Mouse (Mus musculus): ENCODE data around the gene Scp2d1. TPM values are rescaled to one million over a fixed set of nuclear protein-coding genes. Genes with fewer than 3 reads are reported as not detected.
"Not testable (repeated sequence)": the region's sequence is repeated elsewhere in the genome, so short reads cannot be mapped to it uniquely, and the experiment has no call there.

The Scp2d1 gene
- total RNA-seq (2021), result not detected
- long read RNA-seq, experiment 1, result 0 reads
- long read RNA-seq, experiment 2, result 0 reads

DNA sequence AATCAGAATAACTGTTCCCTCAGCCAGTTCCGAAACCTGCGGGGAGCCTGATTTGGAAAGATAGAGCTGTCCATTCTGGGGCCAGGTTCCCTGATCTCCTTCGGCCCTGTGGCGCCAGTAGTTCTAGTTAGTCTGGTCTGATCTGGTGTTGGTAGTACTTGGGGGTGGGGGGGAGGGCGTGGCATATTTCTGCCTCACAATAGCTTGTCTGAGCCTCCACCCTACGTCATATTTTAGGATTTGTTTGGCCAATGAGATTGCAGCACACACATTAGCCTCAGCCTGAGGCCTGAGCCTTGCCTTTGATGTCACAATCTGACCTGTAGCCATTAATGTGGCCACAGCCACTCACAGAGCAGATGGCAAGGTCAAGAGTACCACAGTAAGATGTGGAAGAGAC is at the start of gene Scp2d1:
Gene Scp2d1 (plus strand): TSS at position 301 of the 400 bp plus-strand sequence.
- DNase-seq, result not testable (repeated sequence)

DNA sequence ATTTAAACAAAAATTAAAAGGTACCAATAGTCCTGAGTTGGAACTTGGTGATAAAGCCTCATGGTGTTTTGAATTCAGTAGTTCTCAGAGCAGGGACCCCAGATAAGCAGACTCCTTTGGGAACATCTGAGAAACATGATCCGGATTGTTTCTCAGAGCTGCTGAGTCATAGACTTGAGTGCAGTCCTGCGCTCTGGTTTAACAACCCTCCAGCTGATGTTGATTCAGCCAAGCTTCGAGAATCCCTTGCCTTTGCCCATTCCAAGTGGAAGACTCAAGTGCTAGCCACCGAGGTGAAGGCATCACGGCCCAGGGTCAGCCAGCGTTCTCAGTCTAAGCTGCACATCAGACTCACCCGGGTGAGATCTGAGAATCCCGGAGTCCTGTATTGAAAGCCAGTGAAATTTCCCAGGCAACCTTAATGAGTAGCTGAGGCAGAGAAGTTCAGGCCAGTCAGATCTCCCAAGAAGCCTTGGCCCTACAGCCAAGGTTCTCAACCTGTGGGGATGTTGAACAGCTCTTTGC is 48.8 kb upstream of the Scp2d1 start:
- no peak for DNase-seq

DNA sequence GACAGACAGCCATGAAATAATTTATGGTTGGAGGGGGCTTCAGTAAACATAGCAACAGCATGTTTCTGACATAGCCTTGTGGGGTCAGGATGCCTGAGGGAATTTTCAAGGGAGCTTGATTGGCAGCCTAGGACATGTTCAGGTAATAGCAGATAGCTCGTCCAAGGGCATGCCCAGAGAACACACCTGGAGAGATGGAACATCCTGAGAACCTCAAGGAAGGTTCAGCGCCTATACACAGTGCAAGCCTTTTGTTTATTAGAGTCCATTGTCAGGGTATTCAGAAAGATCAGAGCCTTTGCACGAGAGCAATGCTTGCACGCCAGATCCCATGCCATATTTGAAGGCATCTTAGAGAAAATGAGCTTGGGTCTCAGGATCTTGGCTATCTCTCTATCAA is 47.8 kb upstream of the Scp2d1 start:
- DNase-seq, result no peak

DNA sequence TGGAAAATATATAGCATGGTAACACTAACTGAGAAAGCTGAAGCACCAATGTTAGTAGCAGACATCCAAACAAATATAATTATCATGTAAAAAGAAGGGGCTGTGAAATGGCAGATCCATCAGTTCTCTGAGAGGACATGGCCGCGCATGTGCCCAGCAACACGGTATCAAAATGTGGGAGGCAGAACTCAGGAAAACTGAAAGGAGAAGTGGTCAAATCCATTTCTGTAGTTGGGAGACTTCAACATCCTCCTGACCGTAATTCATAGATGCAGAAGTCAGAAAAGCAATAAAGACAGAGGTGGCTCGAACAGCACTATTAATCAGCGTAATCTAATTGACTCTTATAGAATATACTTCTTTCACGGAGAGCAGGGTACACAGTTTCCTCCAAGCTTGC is 44.2 kb upstream of the Scp2d1 start:
- no peak for DNase-seq

DNA sequence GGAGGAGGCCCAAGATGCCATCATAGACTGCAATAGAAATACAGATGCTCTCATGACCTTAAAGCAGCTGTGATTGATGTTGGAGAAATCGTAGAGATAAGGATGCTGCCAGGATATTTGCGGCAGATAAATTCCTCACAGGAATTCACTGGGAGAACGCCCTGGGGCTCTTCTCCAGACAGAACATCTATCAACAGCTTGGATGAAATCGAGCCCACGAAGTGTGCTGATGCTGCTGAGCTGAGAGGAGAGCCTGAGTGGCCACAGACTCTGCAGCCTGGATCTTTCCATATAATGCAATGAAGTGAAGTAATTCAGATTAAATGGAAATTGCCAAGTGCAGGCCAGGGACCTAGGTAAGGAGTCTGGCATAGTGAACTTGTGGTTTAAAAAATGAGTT is 42.7 kb upstream of the Scp2d1 start:
- peak; percentile 5 to 6 for DNase-seq

DNA sequence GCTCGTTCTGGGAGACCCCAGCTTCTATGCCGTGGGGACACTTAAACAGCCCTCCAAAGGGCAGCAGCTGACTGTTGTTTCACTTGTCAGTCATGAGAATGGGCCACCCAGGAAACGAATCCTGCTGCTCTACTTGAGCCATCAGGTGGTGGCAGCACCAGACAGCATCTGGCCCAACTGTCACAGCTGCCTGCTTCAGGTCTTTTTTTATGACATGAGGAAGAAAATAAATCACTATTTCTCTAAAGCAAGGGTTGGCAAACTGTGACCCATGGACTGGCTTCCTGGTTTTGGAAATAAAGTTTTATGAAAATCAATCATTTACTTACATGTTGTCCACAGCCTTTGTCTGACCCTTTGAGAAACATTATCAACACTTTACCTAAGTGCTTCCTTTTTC is 41.6 kb upstream of the Scp2d1 start:
- DNase-seq, result no peak

DNA sequence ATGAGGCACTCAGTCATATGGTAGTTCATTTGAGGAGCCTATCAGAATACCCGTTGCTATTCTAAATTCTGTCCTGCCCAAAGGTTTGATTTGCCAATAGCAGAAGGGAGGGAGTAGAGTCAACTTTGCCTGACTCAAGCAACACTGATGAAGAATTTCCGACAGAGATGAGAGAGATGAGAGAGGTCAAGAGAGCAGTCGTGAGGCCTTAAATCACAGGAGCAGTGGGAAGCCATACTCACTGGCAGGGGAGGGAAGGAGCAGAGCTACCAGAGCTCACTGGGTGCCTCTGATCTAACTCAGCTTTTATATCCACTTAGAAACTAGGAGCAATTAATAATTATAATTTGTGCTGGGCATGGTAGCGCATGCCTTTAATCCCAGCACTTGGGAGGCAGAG is 41.0 kb upstream of the Scp2d1 start:
- DNase-seq, result no peak

DNA sequence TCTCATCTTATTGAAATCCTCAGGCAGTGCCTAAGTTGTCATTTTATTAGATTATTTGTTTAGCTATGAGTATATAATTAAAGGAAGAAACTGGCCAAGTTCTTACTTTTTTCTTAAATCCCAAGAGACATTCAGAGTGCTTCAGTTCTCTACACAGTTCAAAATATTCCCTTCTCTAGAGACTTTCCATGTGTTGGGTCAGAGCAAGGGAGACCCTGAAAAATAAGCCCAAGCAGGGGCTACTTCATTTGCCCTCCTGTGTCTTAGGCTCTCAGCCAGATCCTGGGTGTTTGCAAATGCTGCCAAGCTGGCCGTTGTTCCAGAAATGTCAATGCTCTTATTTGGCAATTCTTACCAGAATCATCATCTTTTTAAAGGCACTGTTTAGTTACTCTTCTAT is 40.3 kb upstream of the Scp2d1 start:
- DNase-seq, result no peak

DNA sequence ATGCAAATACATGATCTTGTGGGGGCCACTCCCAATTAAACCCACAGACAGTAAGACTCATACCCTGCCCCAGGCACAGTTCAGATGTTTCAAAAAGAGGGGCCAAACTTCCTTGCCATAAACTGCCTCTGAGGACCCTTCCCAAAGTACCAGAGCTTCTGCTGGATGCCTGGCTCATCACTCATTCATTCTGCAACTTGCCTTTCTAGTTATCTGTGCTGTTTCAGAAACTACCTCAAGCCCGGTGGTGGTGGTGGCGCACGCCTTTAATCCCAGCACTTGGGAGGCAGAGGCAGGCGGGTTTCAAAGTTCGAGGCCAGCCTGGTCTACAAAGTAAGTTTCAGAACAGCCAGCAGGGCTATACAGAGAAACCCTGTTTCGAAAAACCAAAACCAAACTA is 39.6 kb upstream of the Scp2d1 start:
- DNase-seq, result no peak

DNA sequence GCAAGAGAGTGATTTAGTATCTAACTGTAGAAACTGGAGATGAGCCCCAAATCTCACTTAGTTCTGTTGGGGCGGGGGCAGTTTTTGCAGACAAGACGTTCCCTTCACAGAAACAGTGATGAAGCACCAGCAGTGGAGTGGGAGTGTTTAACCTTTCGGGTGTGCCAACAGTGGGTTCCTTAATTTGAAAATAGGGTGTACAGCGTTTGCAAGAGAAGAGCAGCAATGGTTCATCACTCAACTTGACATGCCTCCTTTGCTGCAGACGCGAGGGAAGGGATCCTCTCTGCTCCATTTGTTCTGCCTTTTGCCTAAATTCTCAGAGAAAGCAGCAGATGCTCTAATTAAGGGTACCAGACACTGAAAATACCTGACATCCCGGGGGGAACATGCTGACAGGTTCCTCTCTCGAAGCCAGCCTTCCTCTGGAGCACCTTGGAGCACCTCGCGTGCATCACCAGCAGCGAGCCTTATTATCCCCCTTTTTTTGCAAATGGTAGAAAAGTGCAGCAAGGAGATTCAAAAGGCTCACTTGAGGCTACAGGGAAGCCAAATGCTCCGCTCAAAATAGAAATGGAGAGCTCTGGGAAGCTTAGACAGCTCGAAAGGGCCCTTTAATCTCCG is 31.7 kb upstream of the Scp2d1 start:
- DNase-seq, result no peak

DNA sequence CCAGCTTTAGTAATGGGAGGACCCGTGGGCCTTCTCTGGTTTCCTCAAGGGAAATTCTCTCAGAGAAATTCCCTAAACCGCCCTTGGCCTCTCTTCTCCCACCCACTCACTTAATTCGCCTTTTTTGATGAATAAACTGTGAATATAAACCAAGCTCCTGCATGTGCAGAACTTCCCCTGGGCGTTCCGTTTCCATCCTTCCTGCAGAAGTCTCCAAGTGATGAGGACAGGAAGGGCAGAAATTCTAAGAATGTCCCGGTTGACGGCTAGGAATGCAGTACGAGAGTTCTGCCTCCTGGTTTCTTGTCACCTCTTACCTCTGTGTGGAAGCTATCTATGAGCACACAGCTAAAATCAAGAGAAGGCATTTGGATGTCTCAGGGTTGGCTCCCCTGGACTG is 25.9 kb upstream of the Scp2d1 start:
- peak in 1 of 2 experiments; percentile 2 for DNase-seq

DNA sequence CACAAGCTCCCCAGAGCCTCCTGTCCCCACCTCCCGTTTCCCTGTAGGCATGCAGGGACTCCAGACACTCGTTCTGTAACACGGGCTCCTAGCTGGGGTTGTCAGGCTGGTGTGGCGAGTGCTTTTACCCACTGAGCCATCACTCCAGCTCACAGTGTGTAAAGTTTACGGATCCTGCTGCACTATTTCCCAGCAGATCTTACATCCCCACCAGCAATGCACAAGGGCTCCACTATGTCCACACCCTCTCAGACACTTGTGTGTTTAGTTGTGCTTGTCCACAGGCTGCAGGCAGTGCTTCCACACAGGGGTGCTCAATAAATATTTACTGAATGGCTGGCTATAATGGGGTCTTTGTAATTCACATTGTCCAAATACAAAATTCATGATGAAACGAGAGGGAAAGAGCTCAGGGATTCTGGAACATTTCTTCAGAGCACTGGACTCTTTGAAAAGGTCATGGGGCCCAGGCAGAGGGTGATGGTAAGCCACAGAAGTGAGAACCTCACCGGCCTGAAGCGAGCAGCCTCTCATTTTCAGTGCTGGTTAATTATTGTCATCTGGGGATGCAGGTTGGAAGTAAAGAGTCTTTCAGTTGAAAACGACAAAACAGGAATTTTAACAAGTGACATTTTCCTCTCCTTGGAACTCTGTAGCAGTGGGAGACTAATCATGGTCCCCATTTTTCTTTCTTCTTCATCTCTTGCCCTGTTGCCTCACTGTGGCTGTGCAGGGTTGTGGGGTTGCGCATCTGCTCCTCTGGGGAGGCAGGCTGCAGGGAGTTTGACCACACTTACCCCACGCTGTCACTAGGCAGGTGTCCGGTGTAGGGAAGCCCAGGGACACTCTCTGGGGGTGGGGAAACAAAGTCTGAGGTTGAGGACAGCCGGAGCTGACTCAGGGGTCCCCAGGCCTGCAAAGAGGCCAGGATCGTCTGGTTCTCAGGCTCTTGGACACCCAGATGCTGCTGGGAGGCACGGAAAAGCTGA is 15.4 kb upstream of the Scp2d1 start:
- DNase-seq, result no peak

DNA sequence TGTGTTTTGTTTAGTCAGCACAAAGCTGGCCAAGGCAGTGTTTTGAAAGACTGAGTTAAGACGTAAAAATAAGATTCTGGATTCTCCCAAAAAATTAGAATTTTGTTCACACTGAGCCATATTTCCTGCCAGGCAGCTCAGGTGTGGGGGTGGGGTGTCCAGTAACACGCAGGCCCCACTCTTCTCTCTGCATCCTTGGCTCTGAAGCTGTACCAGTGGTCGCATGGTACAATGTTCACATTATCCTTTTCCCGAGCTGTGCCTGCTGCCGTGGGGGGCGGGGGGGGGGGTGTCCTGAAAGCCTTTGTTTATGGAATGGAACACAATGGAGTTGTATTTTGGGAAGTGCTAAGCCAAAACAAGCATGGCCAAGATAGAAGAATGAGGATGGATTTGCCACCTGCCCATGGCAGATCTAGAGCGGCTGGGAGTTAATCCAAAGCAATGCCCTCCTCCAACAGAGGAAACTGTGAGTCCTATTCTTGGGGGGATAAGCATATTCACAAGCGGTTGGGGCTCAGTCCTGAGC is 5.1 kb downstream of the Scp2d1 start:
- DNase-seq, result no peak

DNA sequence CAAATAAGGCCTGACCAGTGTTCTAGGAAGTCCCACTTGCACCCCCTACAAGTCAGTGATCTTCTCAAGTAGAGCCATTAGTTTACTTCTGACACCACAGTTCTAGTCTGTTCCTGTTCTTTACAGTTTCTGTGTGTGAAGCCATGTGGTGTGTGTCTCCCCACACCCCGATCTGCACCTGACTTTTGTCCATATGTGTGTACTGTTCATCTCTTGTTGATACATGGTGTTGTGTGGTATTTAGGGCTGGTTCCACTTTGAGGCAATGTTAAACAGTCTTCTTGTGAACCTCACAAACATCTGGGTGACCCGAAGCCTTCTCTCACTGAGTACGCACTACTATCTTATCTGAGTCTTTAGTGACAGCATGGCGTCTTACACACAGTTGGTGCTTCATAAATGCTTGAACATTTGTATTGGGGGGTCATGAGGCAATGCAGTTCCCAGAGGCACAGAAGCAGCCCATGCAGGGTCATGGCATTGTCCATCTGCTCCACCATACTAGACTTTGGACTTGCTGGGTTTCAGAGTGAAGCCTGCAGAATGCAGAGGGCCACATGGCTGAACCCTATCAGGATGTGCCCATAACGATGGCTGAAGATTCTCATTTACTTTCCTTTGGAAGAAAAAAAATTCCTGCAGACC is 13.3 kb downstream of the Scp2d1 start:
- no peak for DNase-seq

DNA sequence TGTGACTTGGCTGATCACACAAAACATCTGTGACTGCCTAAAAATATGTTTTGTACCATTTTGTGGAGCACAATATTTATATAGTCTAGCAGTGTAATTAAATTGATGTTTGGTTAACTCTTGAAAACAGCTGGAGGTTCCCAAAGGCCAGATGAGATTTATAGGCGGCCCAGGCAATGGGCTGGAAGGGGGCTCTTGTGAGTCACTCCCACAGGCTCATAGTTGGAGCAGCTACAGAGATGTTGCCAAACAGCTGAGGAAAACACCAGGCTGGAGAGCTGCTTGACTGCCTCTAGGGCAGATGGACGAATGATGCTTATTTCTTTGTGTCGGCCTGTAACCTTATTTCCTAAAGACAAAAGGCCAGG is 13.8 kb downstream of the Scp2d1 start:
- no peak for DNase-seq

DNA sequence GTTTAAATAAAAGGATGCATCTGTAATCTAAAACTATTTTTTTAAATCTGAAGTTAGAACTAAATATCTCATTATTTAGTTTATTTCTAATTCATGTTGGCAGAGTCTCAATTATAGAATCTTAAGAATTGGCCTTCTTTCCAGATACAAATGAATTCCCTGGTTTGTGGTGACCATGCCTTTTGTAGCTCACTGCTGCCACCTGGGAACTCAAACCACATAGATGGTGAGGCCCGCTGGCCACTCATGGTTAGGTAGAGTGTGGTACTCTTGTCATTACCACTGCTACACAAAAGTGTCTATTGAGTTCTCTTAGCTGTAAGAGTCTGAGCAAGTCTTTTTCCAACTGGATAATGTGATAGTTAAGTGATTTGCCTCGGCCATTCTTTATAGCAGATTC is 45.4 kb downstream of the Scp2d1 start:
- peak; percentile 48 for DNase-seq

Other genes starting within 250 kb of the Scp2d1 start
- gene Smim26, start 229.6 kb upstream of the Scp2d1 start, total RNA-seq (2021), result 10 to 100 TPM; 50.7 to 57.4 TPM
- gene Dtd1, start 223.8 kb upstream of the Scp2d1 start, total RNA-seq (2021), result 10 to 100 TPM; 15.8 to 20.0 TPM

All from adrenal gland, postnatal 36 days (tissue).